Mouse (Mus musculus): ENCODE measurements around the gene Olfr1351. TPM values are rescaled to one million over a fixed set of nuclear protein-coding genes. Genes with fewer than 3 reads are reported as not detected.
"Not testable (repeated sequence)": the region's sequence is repeated elsewhere in the genome, so short reads cannot be mapped to it uniquely, and the experiment has no call there.

The Olfr1351 gene
- not detected in 2 replicates for polyA plus RNA-seq (2014; fragmentation: Nextera tagmentation; extraction: Ambion mirVana)

DNA sequence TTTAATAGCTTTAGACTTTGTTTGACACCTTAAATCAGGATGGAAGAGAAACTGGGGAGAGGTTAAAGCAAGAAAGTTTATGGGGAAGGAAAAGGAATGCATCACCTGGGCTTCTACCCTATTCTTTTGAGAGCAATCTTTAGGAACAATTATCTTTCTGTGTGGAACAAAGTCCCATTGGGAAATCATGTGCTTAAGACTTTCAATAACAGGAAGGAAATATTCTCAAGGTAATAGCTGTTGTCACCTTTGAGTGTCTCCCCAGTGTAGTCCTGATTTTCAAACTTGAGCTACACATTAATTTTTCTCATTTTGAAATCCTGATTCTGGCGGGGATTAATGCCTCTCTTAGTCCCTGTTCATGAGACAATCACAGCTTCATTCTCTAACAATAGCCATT, at the start of gene Olfr1351:
TSS of gene Olfr1351 (plus strand) at position 301 of the 400 bp plus-strand sequence.
- Histone ChIP-seq H3K27me3 (ENCODE audit: control insufficient read depth, insufficient read depth, low read length) (no peaks in the 10 kb centered on the region), H3K27ac (ENCODE audit: low read depth, low read length) (no peak within 1 kb of the TSS), H3K4me3 (ENCODE audit: low read depth, low read length) (no peak within 1 kb of the TSS), H3K9ac (ENCODE audit: low read length) (no peak within 1 kb of the TSS), H3K36me3 (ENCODE audit: control insufficient read depth, insufficient read depth, low read length) (no peaks in the 10 kb centered on the region), H3K9me3 (ENCODE audit: control insufficient read depth, low read length) (no peaks in the 10 kb centered on the region), H3K4me1 (ENCODE audit: control insufficient read depth, insufficient read depth, low read length) (no peaks in the 10 kb centered on the region), H3K4me2 (no peak within 1 kb of the TSS)
- WGBS: 72% methylated on average over 1 of the region's 1 CpGs
- ATAC-seq (ENCODE audit: low FRiP score): no peak
- DNase-seq (ENCODE audit: low spot score, missing footprints): no peak

DNA sequence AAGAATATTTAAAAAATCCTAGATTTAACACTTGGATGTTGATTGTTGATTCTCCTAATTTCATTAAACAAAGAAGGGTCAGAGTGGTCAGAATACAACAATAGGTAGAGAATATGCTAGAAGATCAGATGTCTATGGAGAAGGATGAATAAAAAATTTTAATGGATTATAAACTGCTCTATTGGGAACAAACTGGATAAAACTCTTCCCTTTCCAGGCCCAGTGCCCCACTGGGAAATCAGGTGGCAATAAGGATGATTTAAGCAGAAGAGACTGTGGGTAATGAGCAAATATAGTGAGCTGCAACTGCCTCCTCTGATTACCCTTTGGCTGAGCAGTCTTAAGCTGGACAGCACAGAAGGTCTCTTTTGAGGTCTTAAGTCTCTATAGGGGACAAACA, 49.3 kb upstream of the Olfr1351 start, which contains the start of gene Olfr1353:
TSS of gene Olfr1353 (plus strand) at position 301 of the 400 bp plus-strand sequence.
- DNase-seq (ENCODE audit: low spot score, missing footprints); H3K4me1 ChIP-seq (ENCODE audit: control insufficient read depth, insufficient read depth, low read length); H3K4me3 ChIP-seq (ENCODE audit: low read depth, low read length); H3K27ac ChIP-seq (ENCODE audit: low read depth, low read length); H3K27me3 ChIP-seq (ENCODE audit: control insufficient read depth, insufficient read depth, low read length); ATAC-seq (ENCODE audit: low FRiP score); H3K9ac ChIP-seq (ENCODE audit: low read length); H3K36me3 ChIP-seq (ENCODE audit: control insufficient read depth, insufficient read depth, low read length); H3K4me2 ChIP-seq; H3K9me3 ChIP-seq (ENCODE audit: control insufficient read depth, low read length): not testable (repeated sequence)

DNA sequence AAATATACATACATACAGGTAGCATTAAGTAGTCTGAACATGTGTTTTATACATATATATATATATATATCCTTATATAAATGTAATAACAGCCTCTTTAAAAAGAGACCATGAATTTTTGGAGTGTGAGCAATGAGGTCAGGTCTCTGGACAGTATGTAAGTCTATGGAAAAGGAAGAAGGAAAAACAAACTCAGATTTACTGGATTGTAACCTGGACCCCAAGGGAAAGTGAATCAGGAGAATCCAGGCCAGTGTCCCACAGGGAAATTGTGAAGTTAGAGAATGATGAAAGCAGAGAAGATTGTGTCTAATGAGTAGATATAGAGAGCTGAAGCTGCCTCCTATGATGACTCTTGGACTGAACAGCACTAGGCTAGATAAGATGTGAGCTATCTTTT, 31.5 kb upstream of the Olfr1351 start, which contains the start of gene Olfr1352:
TSS of gene Olfr1352 (plus strand) at position 301 of the 400 bp plus-strand sequence.
- Histone ChIP-seq H3K27ac (ENCODE audit: low read depth, low read length) (no peak within 1 kb of the TSS), H3K27me3 (ENCODE audit: control insufficient read depth, insufficient read depth, low read length) (no peaks in the 10 kb centered on the region), H3K9me3 (ENCODE audit: control insufficient read depth, low read length) (no peaks in the 10 kb centered on the region), H3K9ac (ENCODE audit: low read length) (no peak within 1 kb of the TSS), H3K36me3 (ENCODE audit: control insufficient read depth, insufficient read depth, low read length) (no peaks in the 10 kb centered on the region), H3K4me1 (ENCODE audit: control insufficient read depth, insufficient read depth, low read length) (no peaks in the 10 kb centered on the region), H3K4me3 (ENCODE audit: low read depth, low read length) (no peak within 1 kb of the TSS), H3K4me2 (no peak within 1 kb of the TSS)
- ATAC-seq (ENCODE audit: low FRiP score) (no peak), DNase-seq (ENCODE audit: low spot score, missing footprints) (no peak)

DNA sequence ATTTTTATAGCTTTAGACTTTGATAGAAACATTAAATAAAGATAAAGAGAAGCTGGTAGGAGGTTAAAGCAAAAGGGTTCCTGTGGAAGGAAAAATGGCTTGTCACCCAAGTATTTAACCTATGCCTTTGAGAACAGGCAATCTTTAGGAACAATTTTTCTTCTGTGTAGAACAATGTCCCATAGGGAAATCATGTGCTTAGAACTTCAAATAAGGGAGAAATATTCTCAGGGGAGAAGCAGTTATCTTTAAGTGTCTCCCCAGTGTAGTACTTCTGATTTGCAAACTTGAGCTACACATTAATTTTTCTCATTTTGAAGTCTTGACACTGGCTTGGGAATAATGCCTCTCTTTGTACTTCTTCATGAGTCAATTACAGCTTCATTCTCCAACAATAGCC, 16.2 kb downstream of the Olfr1351 start, which contains the start of gene Olfr57:
TSS of gene Olfr57 (plus strand) at position 301 of the 400 bp plus-strand sequence.
- DNase-seq (ENCODE audit: low spot score, missing footprints) (no peak), ATAC-seq (ENCODE audit: low FRiP score) (no peak)
- no peak within 1 kb of the TSS for H3K4me2 ChIP-seq
- no peak within 1 kb of the TSS for H3K4me3 ChIP-seq (ENCODE audit: low read depth, low read length)
- H3K27ac ChIP-seq (ENCODE audit: low read depth, low read length): no peak within 1 kb of the TSS
- no peaks in the 10 kb centered on the region for H3K4me1 ChIP-seq (ENCODE audit: control insufficient read depth, insufficient read depth, low read length)
- H3K9ac ChIP-seq (ENCODE audit: low read length): no peak within 1 kb of the TSS
- H3K36me3 ChIP-seq (ENCODE audit: control insufficient read depth, insufficient read depth, low read length): no peaks in the 10 kb centered on the region
- H3K27me3 ChIP-seq (ENCODE audit: control insufficient read depth, insufficient read depth, low read length): no peaks in the 10 kb centered on the region
- H3K9me3 ChIP-seq (ENCODE audit: control insufficient read depth, low read length): no peaks in the 10 kb centered on the region

DNA sequence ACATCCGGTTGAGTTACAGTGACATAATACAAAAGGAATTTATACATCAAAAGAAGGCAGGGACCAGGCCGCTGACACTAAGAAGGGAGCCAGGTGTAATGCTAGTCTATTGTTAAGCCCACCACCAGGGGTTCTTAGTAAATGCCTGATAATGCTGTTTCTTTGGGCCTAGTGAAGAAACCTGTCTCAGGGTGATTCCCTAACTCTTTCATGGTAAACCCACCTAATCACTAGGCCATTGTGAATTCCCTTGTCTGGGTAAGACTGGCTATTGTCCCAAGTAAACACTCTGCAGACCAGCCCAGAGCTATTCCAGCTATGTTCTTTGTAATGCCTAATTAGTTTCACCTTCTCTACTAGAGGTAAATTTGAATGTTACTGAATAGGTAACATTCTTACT, 30.2 kb downstream of the Olfr1351 start:
- not testable (repeated sequence) for H3K9me3 ChIP-seq (ENCODE audit: control insufficient read depth, low read length); H3K9ac ChIP-seq (ENCODE audit: low read length); H3K4me3 ChIP-seq (ENCODE audit: low read depth, low read length); H3K4me2 ChIP-seq; H3K36me3 ChIP-seq (ENCODE audit: control insufficient read depth, insufficient read depth, low read length); ATAC-seq (ENCODE audit: low FRiP score); H3K27ac ChIP-seq (ENCODE audit: low read depth, low read length); H3K27me3 ChIP-seq (ENCODE audit: control insufficient read depth, insufficient read depth, low read length); H3K4me1 ChIP-seq (ENCODE audit: control insufficient read depth, insufficient read depth, low read length); DNase-seq (ENCODE audit: low spot score, missing footprints)
- WGBS: 83% methylated on average over 2 of the region's 2 CpGs

DNA sequence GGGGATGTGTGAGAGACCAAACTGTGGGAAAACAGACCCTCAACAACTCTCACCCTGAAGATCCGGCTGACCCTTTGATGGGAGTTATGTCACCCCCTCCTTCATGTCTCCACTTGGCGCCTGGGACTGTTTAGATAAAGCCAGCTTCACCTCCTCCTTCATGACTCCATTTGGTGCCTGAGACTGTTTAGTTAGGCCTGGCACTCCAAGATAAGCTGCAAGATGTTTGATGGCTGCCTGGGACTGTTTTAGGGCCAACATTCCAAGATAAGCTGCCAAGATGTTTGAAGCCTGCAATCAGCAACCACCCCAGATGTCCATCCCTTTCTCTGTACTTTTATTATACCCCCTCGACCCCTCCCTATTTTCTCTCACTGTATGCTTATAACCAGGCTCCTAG, 45.1 kb downstream of the Olfr1351 start:
- H3K4me2 ChIP-seq; H3K4me3 ChIP-seq (ENCODE audit: low read depth, low read length); H3K27ac ChIP-seq (ENCODE audit: low read depth, low read length); H3K36me3 ChIP-seq (ENCODE audit: control insufficient read depth, insufficient read depth, low read length); H3K9me3 ChIP-seq (ENCODE audit: control insufficient read depth, low read length); H3K9ac ChIP-seq (ENCODE audit: low read length); H3K27me3 ChIP-seq (ENCODE audit: control insufficient read depth, insufficient read depth, low read length); DNase-seq (ENCODE audit: low spot score, missing footprints); H3K4me1 ChIP-seq (ENCODE audit: control insufficient read depth, insufficient read depth, low read length); ATAC-seq (ENCODE audit: low FRiP score): not testable (repeated sequence)
- WGBS: 80% methylated on average over 3 of the region's 3 CpGs

Other genes with a start within 250 kb of the Olfr1351 start
- 1.1 TPM in 2 replicates for gene Slc1a6, start 232.0 kb upstream of the Olfr1351 start, polyA plus RNA-seq (2014; fragmentation: Nextera tagmentation; extraction: Ambion mirVana)
- not detected in 2 replicates for gene Olfr1356, start 160.3 kb upstream of the Olfr1351 start, polyA plus RNA-seq (2014; fragmentation: Nextera tagmentation; extraction: Ambion mirVana)
- gene Olfr1355, start 136.9 kb upstream of the Olfr1351 start, polyA plus RNA-seq (2014; fragmentation: Nextera tagmentation; extraction: Ambion mirVana): not detected in 2 replicates
- not detected in 2 replicates for gene Olfr1354, start 99.3 kb upstream of the Olfr1351 start, polyA plus RNA-seq (2014; fragmentation: Nextera tagmentation; extraction: Ambion mirVana)
- not detected in 2 replicates for gene Olfr8, start 61.8 kb upstream of the Olfr1351 start, polyA plus RNA-seq (2014; fragmentation: Nextera tagmentation; extraction: Ambion mirVana)
- not detected in 2 replicates for gene Olfr1353, start 49.2 kb upstream of the Olfr1351 start, polyA plus RNA-seq (2014; fragmentation: Nextera tagmentation; extraction: Ambion mirVana)
- not detected in 2 replicates for gene Olfr1352, start 31.4 kb upstream of the Olfr1351 start, polyA plus RNA-seq (2014; fragmentation: Nextera tagmentation; extraction: Ambion mirVana)
- not detected in 2 replicates for gene Olfr57, start 16.3 kb downstream of the Olfr1351 start, polyA plus RNA-seq (2014; fragmentation: Nextera tagmentation; extraction: Ambion mirVana)
- gene 2610008E11Rik, start 85.1 kb downstream of the Olfr1351 start, polyA plus RNA-seq (2014; fragmentation: Nextera tagmentation; extraction: Ambion mirVana): 45.8 and 51.6 TPM in 2 replicates
- gene Vmn2r80, start 136.3 kb downstream of the Olfr1351 start, polyA plus RNA-seq (2014; fragmentation: Nextera tagmentation; extraction: Ambion mirVana): not detected in 2 replicates
- not detected in 2 replicates for gene Vmn2r81, start 235.2 kb downstream of the Olfr1351 start, polyA plus RNA-seq (2014; fragmentation: Nextera tagmentation; extraction: Ambion mirVana)

Measured in midbrain, embryonic 11.5 days (tissue).